In the genomic region with DNA sequence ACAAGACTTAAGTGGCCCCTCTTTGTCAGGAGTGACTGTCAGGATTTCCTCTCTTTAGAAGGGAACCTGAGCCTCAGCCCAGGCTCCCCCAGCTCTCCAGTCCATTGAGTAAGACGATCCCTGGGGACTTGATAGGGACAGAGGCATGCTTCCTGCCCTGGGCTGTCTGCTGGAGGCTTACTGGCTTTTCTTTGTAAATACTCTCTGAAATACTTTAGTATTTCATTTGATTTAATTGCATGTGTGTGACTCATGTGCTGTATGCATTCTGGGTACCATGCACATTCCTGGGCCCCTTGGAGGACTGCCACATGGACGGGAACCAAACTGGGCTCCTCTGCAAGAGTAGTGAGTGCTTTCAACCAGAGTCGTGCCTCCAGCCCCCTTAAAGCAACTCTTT, we compare ENCODE assay signal across 21 mouse cellular contexts. TPM values are rescaled to one million over a fixed set of nuclear protein-coding genes. Genes with fewer than 3 reads are reported as not detected.
A peak's percentile ranks its signal among the peaks of the same experiment; 100 is the strongest.
DNase-seq lines count a peak whose midpoint lies in the region; ATAC-seq and TF ChIP-seq lines count a peak whose summit lies in the region.
"Had no signal": no experiment of that assay in that cellular context is flagged by ENCODE, and none has a peak within 500 bp of the region (broad histone marks: within the 10 kb centered on the region; RNA-seq: fewer than 3 reads in every experiment).

No protein-coding gene starts in this region.

- no peak overlapping the region for H3K4me2 ChIP-seq in heart, embryonic 16.5 days (ENCODE audit: low read depth, low read length)
- H3K4me2 ChIP-seq: liver, embryonic 15.5 days; midbrain, embryonic 15.5 days had no signal

- no peaks in the 10 kb centered on the region for H3K36me3 ChIP-seq in heart, embryonic 16.5 days (ENCODE audit: control insufficient read depth, insufficient read depth)
- H3K36me3 ChIP-seq in C2C12 (ENCODE audit: control insufficient read depth, insufficient read depth) = no peaks in the 10 kb centered on the region
- H3K36me3 ChIP-seq: liver, embryonic 15.5 days; midbrain, embryonic 15.5 days had no signal

- no peak overlapping the region for H3ac ChIP-seq in C2C12 (ENCODE audit: control insufficient read depth, insufficient read length, low read depth)

- 14% methylated on average over 3 of the region's 3 CpGs for WGBS in heart, embryonic 16.5 days

- H3K27ac ChIP-seq in heart, embryonic 16.5 days (ENCODE audit: low read length) = peak overlapping the region; percentile 81
- H3K27ac ChIP-seq in embryonic fibroblast, embryonic 13.5 days (ENCODE audit: insufficient read depth, low read length) = peak overlapping the region; percentile 37
- H3K27ac ChIP-seq: gastrocnemius, adult 2 months; hindbrain, postnatal 0 days; layer of hippocampus, adult 2 months; liver, embryonic 15.5 days; midbrain, embryonic 15.5 days had no signal

- TF ChIP-seq POLR2A in embryonic fibroblast, embryonic 13.5 days (IDR thresholded peaks at IDR 0.05; ENCODE audit: low read depth, low read length) = no peak

- H3K9ac ChIP-seq in heart, embryonic 16.5 days (ENCODE audit: low read length) = peak overlapping the region; percentile 48; the same call in 1 of the 2 replicates
- H3K9ac ChIP-seq: forebrain, postnatal 0 days; liver, embryonic 15.5 days; midbrain, embryonic 15.5 days had no signal

- peak; percentile 34 for DNase-seq in adrenal gland, postnatal 25 days
- DNase-seq in adrenal gland, adult (ENCODE audit: inconsistent age in 2 of 2, low spot score in 1 of 2) = no peak
- DNase-seq in heart, adult 9 months (ENCODE audit: low spot score in 2 of 2) = no peak
- DNase-seq in urinary bladder, postnatal 10 days (ENCODE audit: low spot score) = no peak
- DNase-seq: cerebellum, adult 11 months; forebrain, postnatal 0 days; gastrocnemius, adult 2 months; kidney, adult 8-10 months; right cerebral cortex, postnatal 14 days; thymus, postnatal 36 days had no signal

- TF ChIP-seq CTCF in C2C12 (IDR thresholded peaks at IDR 0.05; ENCODE audit: control insufficient read depth, insufficient read depth, insufficient read length) = no peak
- TF ChIP-seq CTCF in embryonic fibroblast, embryonic 13.5 days (IDR thresholded peaks at IDR 0.05; ENCODE audit: borderline replicate concordance, insufficient read depth, low read length) = no peak

- peaks cover 5% of the 10 kb centered on the region for H3K79me3 ChIP-seq in C2C12 (ENCODE audit: low read depth)

- H3K27me3 ChIP-seq in heart, embryonic 16.5 days (ENCODE audit: control insufficient read depth, insufficient read depth, low read length) = no peaks in the 10 kb centered on the region
- no peaks in the 10 kb centered on the region for H3K27me3 ChIP-seq in C2C12 (ENCODE audit: control insufficient read depth, insufficient read depth, insufficient read length)

- peaks cover 51% of the 10 kb centered on the region for H3K4me1 ChIP-seq in heart, embryonic 16.5 days (ENCODE audit: control insufficient read depth, insufficient read depth, low read length)
- H3K4me1 ChIP-seq in embryonic fibroblast, embryonic 13.5 days (ENCODE audit: control insufficient read depth, insufficient read depth, low read length) = peaks cover 5% of the 10 kb centered on the region

- H3K79me2 ChIP-seq in C2C12 (ENCODE audit: control insufficient read depth, insufficient read depth) = peaks cover 17% of the 10 kb centered on the region

- H3K4me3 ChIP-seq in heart, embryonic 16.5 days (ENCODE audit: low read length) = no peak overlapping the region
- no peak overlapping the region for H3K4me3 ChIP-seq in C2C12 (ENCODE audit: insufficient read depth, poor library complexity, severe bottlenecking)
- H3K4me3 ChIP-seq in embryonic fibroblast, embryonic 13.5 days (ENCODE audit: insufficient read depth, low read length) = no peak overlapping the region
- H3K4me3 ChIP-seq: gastrocnemius, adult 2 months; layer of hippocampus, adult 2 months; liver, embryonic 15.5 days; midbrain, embryonic 15.5 days had no signal

- no peaks in the 10 kb centered on the region for H3K9me3 ChIP-seq in heart, embryonic 16.5 days (replicated peaks; ENCODE audit: control insufficient read depth, low read length)
- H3K9me3 ChIP-seq: liver, embryonic 15.5 days; midbrain, embryonic 15.5 days had no signal

- no peak for ATAC-seq in heart, embryonic 16.5 days (replicated peaks; ENCODE audit: extremely low read depth, insufficient read depth, low FRiP score)
- no peak for ATAC-seq in erythroblast, adult 5-6 weeks (replicated peaks; ENCODE audit: low FRiP score, poor library complexity, severe bottlenecking)
- ATAC-seq: forebrain, postnatal 0 days; hindbrain, postnatal 0 days; midbrain, embryonic 15.5 days had no signal

TF ChIP-seq in C2C12, 6 proteins besides CTCF, POLR2A, EP300 and RAD21:
- peak; percentile 66 for TF ChIP-seq FOSL1 (IDR thresholded peaks at IDR 0.05; ENCODE audit: insufficient read depth, low read length, poor library complexity, severe bottlenecking)
- TF ChIP-seq MYOD1 (IDR thresholded peaks at IDR 0.05; ENCODE audit: control insufficient read depth, insufficient read length, low read depth) = no peak
- peak; percentile 54 for TF ChIP-seq MAX (IDR thresholded peaks at IDR 0.05)
- TF ChIP-seq CEBPB (IDR thresholded peaks at IDR 0.05; ENCODE audit: low read depth) = peak; percentile 70
- no peak for TF ChIP-seq USF1 (IDR thresholded peaks at IDR 0.05; ENCODE audit: low read depth)

RNA-seq across cellular contexts. Expression of gene Kifc5b, which starts 29.0 kb away (rescaled TPM):
- total RNA-seq in adrenal gland, postnatal 25 days (2021) = 3.5 and 4.0 TPM in 2 replicates
- 6.2 and 6.9 TPM in 2 replicates for polyA plus RNA-seq in heart, embryonic 16.5 days (2015; fragmentation: Nextera tagmentation; extraction: Ambion mirVana)
- polyA plus RNA-seq in C2C12 (2012; fragmentation: generic; extraction: Trizol) = 30.9 TPM
- 6.6 and 7.2 TPM in 2 replicates for polyA plus RNA-seq in embryonic fibroblast, embryonic 13.5 days (2011; ENCODE audit: insufficient read length, low read depth, missing spikeins)
- 3.3 and 5.6 TPM in 2 replicates for total RNA-seq in erythroblast, adult 5-6 weeks (2015; ENCODE audit: low replicate concordance)
- 18.9 and 30.1 TPM in 2 replicates for total RNA-seq in erythroblast, adult 5-6 weeks (2017; ENCODE audit: low replicate concordance)

RNA-seq across cellular contexts. Expression of gene Nkx2-5, which starts 43.1 kb away (rescaled TPM):
- total RNA-seq in adrenal gland, postnatal 25 days (2021) = not detected in 2 replicates
- 123 and 132 TPM in 2 replicates for polyA plus RNA-seq in heart, embryonic 16.5 days (2015; fragmentation: Nextera tagmentation; extraction: Ambion mirVana)
- 2.2 TPM for polyA plus RNA-seq in C2C12 (2012; fragmentation: generic; extraction: Trizol)
- polyA plus RNA-seq in embryonic fibroblast, embryonic 13.5 days (2011; ENCODE audit: insufficient read length, low read depth, missing spikeins) = not detected in 2 replicates
- total RNA-seq in erythroblast, adult 5-6 weeks (2015; ENCODE audit: low replicate concordance) = not detected in 2 replicates
- total RNA-seq in erythroblast, adult 5-6 weeks (2017; ENCODE audit: low replicate concordance) = not detected in 2 replicates
- total RNA-seq: gastrocnemius, adult 2 months; hindbrain, postnatal 0 days; layer of hippocampus, adult 2 months; left cerebral cortex, adult 18-20 months had no signal
- polyA plus RNA-seq: forebrain, postnatal 0 days; hindbrain, postnatal 0 days; limb, embryonic 11.5 days; neural tube, embryonic 11.5 days had no signal

RNA-seq across cellular contexts. Expression of gene Phf1, which starts 44.9 kb away (rescaled TPM):
- total RNA-seq in adrenal gland, postnatal 25 days (2021) = 29.8 and 44.1 TPM in 2 replicates
- polyA plus RNA-seq in heart, embryonic 16.5 days (2015; fragmentation: Nextera tagmentation; extraction: Ambion mirVana) = 7.5 and 8.7 TPM in 2 replicates
- polyA plus RNA-seq in C2C12 (2012; fragmentation: generic; extraction: Trizol) = 7.3 TPM
- polyA plus RNA-seq in embryonic fibroblast, embryonic 13.5 days (2011; ENCODE audit: insufficient read length, low read depth, missing spikeins) = 10.9 and 12.0 TPM in 2 replicates
- 4.0 TPM in 2 replicates for total RNA-seq in erythroblast, adult 5-6 weeks (2015; ENCODE audit: low replicate concordance)
- 2.5 and 4.1 TPM in 2 replicates for total RNA-seq in erythroblast, adult 5-6 weeks (2017; ENCODE audit: low replicate concordance)

RNA-seq across cellular contexts. Expression of gene Cuta, which starts 51.4 kb away (rescaled TPM):
- 150 and 153 TPM in 2 replicates for total RNA-seq in adrenal gland, postnatal 25 days (2021)
- polyA plus RNA-seq in heart, embryonic 16.5 days (2015; fragmentation: Nextera tagmentation; extraction: Ambion mirVana) = 163 and 169 TPM in 2 replicates
- 166 TPM for polyA plus RNA-seq in C2C12 (2012; fragmentation: generic; extraction: Trizol)
- polyA plus RNA-seq in embryonic fibroblast, embryonic 13.5 days (2011; ENCODE audit: insufficient read length, low read depth, missing spikeins) = 80.0 and 90.5 TPM in 2 replicates
- total RNA-seq in erythroblast, adult 5-6 weeks (2015; ENCODE audit: low replicate concordance) = 33.6 and 59.6 TPM in 2 replicates
- total RNA-seq in erythroblast, adult 5-6 weeks (2017; ENCODE audit: low replicate concordance) = 10.2 and 14.4 TPM in 2 replicates

RNA-seq across cellular contexts. Expression of gene Syngap1, which starts 53.1 kb away (rescaled TPM):
- 25.9 and 26.7 TPM in 2 replicates for total RNA-seq in adrenal gland, postnatal 25 days (2021)
- 1.2 and 1.3 TPM in 2 replicates for polyA plus RNA-seq in heart, embryonic 16.5 days (2015; fragmentation: Nextera tagmentation; extraction: Ambion mirVana)
- polyA plus RNA-seq in C2C12 (2012; fragmentation: generic; extraction: Trizol) = 3.0 TPM
- 52.2 and 58.4 TPM in 2 replicates for polyA plus RNA-seq in embryonic fibroblast, embryonic 13.5 days (2011; ENCODE audit: insufficient read length, low read depth, missing spikeins)
- 0.42 and 2.5 TPM in 2 replicates for total RNA-seq in erythroblast, adult 5-6 weeks (2015; ENCODE audit: low replicate concordance)
- total RNA-seq in erythroblast, adult 5-6 weeks (2017; ENCODE audit: low replicate concordance) = 0.60 and 5.3 TPM in 2 replicates

Comparison
In these comparisons a context has a peak if more than half of its experiments do, and no peak if none do; other contexts are left out.
1. RNA of gene Nkx2-5, which starts 43.1 kb away (polyA plus RNA-seq): 123 to 132 TPM in heart, embryonic 16.5 days; 2.2 TPM in C2C12 (single experiment) and not detected in embryonic fibroblast, embryonic 13.5 days; every median in the first group is over 10 times any median in the second.